Mouse (Mus musculus): ENCODE results near the gene Crybb1.

Crybb1 gene

DNA sequence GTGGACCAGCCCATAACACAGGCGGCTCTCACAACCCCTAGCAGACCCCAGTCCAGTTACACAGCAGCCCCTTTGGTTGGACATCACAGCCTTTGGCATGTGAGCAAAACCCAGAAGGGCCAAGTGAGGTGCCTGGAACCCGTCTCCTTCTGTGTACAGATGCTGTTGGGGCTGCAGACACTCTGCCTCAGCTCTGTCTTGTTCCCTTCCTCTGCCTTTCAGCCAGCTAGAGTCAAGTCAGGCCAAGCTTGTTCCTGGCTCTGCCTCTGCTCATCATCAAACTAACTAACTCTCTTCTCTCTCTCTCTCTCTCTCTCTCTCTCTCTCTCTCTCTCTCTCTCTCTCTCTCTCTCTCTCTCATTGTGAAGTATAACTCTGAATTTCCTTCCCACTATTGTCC lies 19.0 kb upstream of the Crybb1 start:
- ATAC-seq (ENCODE audit: insufficient number of reproducible peaks, low FRiP score, low TSS enrichment) = no peak

DNA sequence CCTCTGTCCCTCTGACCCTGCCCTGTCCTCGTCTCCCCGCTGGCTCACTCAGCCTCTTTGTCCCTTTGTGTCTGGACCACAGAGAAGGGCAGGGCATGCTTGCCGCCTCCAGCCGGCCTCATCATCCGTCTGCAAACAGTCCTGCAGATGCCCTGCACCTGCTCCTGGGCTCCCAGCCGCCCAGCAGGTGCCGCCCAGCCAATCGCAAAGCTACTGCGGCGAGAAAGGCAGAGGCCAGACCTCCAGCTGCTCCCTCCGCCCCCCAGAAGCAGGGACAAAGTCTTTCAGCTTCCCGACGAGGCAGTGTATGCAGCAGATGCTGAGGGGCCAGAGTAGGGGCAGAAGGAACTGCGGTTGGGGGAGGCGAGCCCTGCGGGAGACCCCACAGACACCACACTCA lies 18.2 kb upstream of the Crybb1 start:
- ATAC-seq (ENCODE audit: insufficient number of reproducible peaks, low FRiP score, low TSS enrichment) = no peak

DNA sequence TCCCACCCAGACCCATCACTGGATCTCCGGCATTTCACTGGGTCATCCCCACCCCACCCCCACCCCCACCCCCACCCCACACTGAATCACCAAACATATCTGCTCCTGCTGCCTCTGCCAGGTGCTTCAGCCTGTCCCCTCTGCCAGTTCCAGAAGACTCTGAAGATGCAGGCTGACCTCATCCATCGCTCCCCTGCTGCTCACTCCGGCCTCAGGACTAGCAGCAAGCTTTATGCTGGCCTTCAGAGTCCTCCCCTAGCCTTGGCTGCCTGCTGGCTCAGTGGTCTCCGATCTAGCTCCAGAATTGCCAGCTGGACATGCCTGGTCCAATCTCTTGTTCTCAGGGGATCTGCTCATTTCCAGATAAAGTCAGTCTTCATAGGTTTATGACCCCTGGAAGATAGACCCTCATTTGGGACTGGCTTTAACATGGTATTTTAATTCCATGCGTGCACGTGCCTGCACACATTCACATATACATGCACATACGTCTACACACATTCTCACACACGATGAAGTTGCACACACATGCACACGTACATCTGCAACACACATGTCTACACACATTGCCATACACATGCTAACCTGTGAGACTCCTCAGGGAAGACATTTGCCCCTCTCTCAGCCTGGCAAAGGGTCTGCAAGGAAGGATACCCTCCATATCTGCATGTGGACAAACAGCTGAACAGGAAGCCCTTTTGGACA lies 17.6 kb upstream of the Crybb1 start:
- ATAC-seq (ENCODE audit: insufficient number of reproducible peaks, low FRiP score, low TSS enrichment) = no peak

DNA sequence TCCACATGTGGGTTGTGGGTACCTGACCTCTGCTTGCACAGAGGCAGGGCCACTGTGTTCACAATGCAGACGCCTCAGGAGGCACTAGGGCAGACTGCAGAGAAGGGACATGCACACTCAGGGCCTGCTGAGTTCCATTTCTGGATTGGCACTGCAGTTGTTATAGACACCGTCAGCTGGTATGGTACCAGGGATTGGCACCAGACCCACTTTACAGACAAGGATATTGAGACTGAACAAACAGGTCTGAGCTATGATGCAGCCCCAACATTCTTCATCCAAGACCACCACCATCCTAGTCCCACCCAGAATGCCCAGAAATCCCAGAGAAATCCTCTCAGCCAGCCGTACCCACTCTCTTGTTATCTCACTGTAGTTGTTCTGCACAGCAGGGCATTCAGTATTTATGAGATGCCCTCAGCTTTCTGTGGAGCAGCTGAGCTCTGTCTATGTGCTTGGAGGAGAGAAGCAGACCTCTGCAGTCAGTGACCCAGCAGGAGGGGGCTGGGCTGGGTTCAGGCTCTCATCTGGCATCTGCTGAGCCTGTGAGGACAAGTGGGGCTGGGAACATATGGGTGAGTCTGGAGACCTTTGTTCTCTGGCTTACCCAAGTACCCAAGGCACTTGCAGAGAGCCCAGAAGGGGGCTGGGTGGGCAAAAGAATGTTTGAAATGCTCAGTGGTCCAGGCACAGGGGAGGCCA lies 16.7 kb upstream of the Crybb1 start:
- ATAC-seq (ENCODE audit: insufficient number of reproducible peaks, low FRiP score, low TSS enrichment) = no peak

DNA sequence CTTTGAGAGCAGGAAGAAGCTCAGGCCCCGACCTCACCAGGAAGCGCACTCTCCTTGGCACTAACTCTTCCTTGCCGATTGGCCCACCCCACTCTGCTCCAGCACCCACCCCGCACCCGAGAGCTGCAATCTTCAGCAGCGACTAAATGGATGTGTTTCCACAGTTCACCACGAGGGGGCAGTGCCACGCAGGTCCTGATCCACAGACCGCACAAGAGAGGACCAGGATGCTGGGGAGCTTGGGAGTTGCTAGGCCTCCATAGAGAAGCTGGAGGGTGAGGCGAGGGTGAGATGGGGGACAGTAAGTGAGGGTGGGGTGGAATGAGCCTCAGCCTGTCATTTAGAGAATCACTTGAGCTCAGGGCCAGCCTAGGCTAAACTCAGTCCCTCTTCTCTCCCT lies 14.9 kb upstream of the Crybb1 start:
- peak; percentile 73; the same call in 1 of the 2 replicates for ATAC-seq (ENCODE audit: insufficient number of reproducible peaks, low FRiP score, low TSS enrichment)

DNA sequence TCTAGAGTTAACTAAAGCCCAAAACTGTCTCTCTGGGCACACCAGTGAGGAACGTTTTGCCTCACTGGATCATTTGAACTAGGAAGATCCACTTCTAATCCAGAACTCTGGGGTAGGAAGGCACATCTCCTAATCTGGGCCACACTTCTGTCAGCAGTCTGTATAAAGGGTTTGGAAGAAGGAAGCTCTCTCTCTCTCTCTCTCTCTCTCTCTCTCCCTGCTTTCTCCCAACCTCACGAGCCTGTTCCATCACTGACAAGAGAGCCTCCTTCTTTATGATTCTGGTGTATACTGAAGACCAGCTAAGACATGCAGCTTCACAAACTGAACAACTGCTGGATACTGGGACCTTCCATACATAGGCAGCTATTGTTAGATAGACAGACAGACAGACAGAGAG lies 13.8 kb upstream of the Crybb1 start:
- no peak for ATAC-seq (ENCODE audit: insufficient number of reproducible peaks, low FRiP score, low TSS enrichment)

DNA sequence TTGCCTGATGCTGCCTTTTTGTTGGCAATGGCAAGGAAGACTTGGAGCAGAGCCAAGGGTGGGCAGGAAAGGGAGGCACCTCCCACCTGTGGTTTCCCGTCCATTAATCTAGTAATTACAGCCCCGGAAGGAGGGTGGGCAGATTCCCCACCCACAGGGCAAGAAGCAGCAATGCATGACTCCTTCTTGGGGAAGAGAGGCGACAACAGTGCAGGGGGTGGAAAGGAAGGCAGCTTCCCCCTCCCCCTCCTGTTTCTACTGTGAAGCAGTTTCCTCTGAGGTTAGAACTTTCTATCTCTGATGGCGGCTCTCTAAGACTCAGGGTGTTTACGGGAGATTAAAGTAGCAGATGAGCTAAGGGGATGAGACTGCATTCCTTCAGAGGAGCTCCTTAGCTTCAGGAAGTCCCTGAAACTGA lies 13.2 kb upstream of the Crybb1 start:
- ATAC-seq (ENCODE audit: insufficient number of reproducible peaks, low FRiP score, low TSS enrichment) = no peak

DNA sequence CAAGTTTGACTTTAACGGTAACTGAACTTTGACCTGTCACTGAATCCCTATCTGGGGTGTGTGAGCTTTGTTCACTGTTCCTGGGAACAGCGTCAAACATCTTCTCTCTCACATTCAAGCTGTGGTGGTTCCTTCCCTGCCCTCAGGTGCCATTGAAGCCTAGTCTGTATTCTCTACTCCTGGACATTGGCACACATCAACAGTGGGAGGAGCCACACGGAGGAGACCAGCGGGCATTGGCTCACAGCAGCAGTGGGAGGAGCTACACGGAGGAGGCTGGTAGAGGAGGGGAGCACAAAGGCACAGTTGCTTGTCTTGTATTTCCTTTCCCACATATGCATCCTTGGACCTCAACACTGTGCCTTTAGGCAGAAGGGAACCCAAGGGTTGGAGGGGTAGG lies 12.6 kb upstream of the Crybb1 start:
- no peak for ATAC-seq (ENCODE audit: insufficient number of reproducible peaks, low FRiP score, low TSS enrichment)

DNA sequence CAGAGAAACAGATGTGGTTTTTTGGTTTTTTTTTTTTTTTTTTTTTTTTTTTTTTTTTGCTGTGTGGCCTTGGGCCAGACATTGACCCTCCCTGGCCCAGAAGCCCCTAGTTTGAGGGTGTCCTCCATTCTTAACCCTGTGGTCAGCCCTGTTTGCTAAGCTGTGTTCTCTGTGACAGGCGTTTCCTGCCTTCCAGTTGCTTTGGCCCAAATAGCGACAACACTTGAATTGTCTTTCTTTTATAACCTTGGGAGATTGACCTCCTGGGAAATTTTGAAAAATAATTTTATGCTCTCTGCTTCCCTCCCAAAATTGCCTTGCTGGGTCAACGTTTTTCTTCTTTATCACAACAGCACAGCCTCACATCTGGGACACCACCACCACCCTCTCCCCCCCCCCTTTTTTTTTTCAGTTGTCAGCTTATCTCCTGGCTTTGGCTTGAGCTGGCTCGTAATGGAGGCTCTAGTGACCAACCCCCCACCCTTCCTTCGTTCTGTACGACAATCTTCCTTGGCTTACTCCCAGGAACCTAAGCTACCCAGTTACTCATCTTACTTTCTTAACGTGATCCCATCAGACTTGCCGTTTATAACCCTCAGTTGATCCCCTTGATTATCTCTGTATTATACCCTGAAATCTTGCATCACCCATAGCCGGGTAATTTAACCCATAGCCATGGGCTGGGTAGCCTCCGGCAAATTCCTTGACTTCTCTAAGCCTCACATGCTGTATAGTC lies 11.9 kb upstream of the Crybb1 start:
- no peak for ATAC-seq (ENCODE audit: insufficient number of reproducible peaks, low FRiP score, low TSS enrichment)

DNA sequence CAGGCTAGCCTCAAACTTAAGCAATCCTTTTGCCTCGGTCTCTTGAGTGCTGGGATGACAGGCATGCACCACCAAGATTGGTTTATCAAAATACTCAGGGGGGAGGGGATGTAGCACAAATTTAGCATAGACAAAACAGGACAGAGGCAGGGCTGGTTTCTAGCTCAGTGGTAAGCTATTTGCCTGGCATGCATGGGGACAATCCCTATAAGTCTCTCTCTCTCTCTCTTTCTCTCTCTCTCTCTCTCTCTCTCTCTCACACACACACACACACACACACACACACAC lies 11.4 kb upstream of the Crybb1 start:
- no peak for ATAC-seq (ENCODE audit: insufficient number of reproducible peaks, low FRiP score, low TSS enrichment)

DNA sequence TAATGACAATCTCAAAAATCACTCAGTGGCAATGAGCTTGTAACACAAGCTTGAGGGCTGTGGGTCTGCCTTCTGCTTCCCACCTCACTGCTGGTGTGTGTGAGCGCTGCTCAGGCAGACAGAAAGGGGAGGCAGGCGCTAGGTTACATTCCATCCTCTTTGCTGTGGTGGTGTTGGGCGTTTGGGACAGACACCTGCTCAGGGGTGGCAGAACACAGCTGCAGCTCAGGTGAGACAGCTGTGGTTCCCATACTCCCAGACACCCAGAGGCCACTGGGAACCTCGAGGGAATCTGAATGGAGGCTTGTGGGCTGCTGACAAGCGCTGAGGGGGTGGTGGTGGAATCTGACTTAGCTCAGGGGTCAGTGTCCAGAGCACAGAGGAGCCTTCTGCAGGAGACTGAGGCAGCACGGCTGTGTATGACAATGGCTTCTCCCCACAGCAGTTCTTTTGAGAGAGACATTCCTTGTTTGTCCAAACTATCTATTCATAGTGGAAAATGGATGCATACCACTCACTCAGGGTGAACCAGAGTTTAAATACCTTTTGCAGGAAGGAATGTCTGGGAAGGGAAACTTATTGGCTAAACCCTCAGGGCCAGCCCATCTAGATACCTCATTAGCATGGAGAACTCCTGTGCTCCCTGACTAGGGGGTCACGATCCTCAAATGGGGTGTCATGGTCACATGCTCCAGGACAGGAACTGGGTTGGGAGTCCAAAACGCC lies 10.6 kb upstream of the Crybb1 start:
- ATAC-seq (ENCODE audit: insufficient number of reproducible peaks, low FRiP score, low TSS enrichment) = no peak

DNA sequence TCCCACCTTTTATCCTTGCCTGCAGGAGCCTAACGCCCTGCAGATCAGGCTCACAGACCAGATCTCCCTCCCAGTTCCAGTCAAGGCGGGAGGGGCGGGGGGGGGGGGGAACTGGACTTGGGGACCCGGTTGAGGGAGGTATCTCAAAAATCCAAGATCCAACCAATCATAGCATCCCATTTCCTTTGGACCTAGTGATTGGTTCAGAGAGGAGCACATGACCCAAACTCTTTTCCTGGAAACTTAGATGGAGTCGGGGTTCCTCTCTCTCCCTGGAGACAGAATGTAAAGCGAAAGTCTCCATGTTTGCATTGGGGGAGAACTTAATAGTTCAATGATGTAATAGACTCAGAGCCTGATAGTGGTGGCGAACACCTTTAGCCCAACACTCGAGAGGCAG lies 8.2 kb upstream of the Crybb1 start:
- no peak for ATAC-seq (ENCODE audit: insufficient number of reproducible peaks, low FRiP score, low TSS enrichment)

DNA sequence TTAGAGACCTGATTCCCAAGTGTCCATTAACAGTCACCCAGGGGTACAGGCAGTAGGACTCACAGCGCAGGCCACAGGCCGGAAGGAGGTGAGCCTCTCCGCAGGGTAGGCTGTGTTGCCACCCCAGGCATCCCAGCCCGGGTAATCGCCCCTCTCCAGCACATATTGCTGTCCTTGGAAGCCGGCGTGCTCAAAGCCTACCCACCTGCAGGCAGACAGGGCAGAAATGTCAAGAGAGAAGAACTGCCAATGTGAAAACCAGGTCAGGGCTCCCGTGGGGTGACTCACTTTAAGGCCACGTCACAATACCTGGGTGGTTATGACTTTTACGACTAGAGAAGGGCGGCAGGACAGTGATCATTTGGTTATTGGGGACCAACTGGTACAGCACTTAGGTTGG lies 6.5 kb upstream of the Crybb1 start:
- ATAC-seq (ENCODE audit: insufficient number of reproducible peaks, low FRiP score, low TSS enrichment) = no peak

DNA sequence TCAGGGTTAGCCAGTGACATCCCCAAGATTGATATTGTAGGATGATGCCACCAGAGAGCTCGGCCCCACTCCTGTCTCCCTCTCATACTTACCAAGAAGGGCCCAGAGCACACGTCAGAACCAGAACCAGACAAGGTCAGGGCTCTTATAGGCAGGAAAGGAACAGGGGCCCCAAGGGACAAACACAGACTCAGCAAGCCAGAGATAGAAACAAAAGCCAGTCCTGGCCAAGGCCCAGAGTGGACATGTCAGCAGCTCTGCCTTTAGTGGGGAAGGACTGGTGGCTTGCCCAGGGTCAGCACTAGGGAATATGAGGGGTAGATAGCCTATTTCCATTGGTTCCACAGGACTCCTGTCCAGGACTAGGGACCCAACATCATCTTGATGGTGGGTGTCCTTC lies 3.2 kb upstream of the Crybb1 start, which contains the start of gene Cryba4:
Cryba4 (minus strand) TSS at position 119 of the 400 bp plus-strand sequence.
- no peak for ATAC-seq (ENCODE audit: insufficient number of reproducible peaks, low FRiP score, low TSS enrichment)

DNA sequence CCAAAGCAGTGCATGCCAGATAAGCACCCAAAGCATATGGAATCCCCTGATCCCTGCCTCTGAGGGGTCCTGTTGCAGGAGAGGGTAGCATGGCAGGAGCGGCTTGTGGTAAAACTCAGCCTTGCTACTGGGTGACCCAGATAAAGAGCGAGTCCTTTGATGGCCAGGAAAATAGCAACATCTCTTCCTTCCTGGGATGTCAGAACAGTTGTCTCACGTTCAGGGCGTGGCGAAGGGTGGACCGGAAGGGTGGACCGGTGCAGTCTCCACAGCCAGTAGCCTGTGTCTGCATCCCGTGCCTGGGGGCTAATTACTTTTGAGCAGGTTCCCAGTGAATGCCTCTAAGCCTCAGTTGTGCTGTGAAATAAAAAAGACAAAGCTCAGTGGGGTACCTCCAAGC lies 2.4 kb upstream of the Crybb1 start:
- ATAC-seq (ENCODE audit: insufficient number of reproducible peaks, low FRiP score, low TSS enrichment) = no peak

DNA sequence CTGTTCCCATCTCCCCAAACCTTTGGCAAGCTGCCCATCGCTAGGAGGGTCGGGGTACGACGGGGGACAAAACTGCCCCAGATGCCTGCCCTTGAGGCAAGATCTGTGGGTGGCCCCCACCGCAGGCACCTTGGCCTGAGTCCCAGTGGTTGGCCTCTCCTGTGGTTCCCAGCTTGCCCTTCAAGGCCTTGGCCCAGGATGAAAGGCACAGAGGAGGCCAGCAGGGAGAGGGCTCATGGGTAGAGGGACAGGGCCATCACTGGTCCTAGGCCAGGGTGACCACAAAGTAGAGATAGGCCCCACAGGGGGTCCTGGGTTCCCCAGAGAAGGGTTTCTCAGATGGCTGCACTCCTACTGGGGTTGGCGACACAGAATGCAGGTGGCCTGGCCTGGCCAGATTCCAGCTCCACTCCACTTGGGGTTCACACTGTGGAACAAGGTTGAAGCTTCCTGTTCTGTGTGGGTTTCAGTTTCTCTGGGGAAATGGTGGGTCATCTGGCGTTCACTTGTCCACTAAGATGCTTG lies 1.3 kb upstream of the Crybb1 start:
- no peak for ATAC-seq (ENCODE audit: insufficient number of reproducible peaks, low FRiP score, low TSS enrichment)

DNA sequence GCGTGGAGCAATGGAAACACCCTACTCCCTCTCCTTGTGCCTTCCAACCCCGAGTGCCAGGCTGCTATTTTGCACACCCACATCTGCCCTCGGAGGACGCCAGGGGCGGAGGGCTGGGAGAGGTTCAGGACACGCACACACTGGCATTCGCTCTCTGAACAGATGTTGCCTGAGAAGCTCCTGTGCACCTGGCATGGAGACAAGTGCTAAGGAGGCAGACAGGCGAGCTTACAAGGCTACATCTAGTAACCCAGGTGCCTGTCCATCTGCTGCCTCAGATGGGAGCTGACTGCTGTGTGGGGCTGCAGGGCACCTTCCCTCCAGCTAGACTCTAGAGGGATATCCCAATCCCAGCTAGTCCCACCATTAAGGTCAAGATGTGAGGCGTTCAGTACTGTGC lies 842 bp downstream of the Crybb1 start:
- ATAC-seq (ENCODE audit: insufficient number of reproducible peaks, low FRiP score, low TSS enrichment) = no peak

DNA sequence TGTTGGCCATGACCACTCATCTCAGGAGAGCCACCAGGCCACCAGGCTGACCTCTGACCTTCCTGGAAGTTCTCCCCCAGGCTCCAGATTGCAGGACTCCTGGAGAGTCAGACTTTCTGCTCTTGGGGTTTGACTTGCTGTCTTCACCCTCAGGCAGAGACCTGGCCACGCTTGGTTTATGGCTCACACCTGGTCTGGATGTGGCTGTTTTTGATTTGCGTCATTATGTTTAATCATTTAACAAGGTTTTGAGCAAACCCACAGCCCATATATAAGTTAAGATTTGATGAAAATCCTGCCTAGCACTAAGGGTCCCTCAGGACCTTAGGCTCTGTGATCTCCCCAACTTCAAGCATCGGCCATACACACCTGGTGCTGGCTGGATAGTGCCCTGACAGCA lies 2.3 kb downstream of the Crybb1 start:
- ATAC-seq (ENCODE audit: insufficient number of reproducible peaks, low FRiP score, low TSS enrichment) = no peak

DNA sequence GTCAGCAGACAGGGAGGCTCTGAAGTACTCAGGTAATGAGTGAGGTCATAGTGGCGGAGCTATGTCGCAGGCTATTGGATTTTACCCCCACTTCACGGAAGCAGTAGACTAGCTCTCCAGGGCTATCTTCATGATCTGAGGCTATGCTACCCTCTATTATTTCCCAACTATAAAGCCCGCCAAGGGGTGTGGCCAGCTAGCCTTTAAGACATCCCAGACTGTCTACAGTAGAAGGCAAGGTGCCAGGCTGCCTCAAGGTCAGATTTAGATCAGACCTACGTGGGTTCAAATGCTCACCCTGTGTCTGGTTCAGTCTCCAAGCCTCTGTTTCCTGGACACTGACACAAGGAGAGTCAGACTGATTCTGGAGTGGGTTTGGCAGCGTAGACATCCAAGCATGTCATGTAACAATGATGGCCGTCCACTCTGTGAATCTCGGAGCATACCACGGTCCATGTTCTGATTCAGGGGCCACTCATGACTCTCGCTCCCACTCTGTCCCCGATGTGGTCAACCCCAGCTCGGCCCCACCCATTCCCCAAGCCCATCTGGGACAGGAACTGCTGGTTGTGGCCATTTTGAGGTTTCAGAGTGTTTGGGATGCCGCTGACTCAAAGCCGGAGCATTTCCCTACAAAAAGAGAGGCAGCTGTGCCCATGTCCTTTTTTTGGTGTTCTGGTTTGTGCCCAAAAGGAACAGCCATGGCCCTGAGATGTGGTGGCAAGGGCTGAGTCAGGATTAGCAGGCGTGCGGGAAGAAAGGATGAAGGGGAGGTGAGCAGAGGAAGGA lies 4.4 kb downstream of the Crybb1 start:
- no peak for ATAC-seq (ENCODE audit: insufficient number of reproducible peaks, low FRiP score, low TSS enrichment)

DNA sequence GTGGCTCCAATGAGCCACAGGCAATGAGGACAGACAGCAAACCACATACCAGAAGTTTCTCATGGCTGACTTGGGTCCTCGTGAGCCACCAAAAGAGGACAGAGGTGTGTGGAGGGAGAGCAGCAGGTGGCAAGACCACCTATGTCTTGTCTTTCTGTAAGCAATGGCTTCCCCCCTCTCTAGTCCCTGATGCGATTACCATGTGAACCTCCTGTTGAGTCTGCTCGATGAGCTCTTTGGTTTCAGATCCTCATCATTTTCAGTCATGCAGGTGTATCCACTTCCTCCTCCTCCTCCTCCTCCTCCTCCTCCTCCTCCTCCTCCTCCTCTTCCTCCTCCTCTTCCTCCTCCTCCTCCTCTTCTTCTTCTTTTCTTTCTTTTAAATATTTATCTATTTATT lies 5.2 kb downstream of the Crybb1 start:
- no peak for ATAC-seq (ENCODE audit: insufficient number of reproducible peaks, low FRiP score, low TSS enrichment)

Data from cerebellum, adult (tissue).